Mouse (Mus musculus) heart, postnatal 36 days (tissue): ENCODE results near the gene H2-D1. TPM values are rescaled to one million over a fixed set of nuclear protein-coding genes. Genes with fewer than 3 reads are reported as not detected.
A peak's percentile ranks its signal among the peaks of the same experiment; 100 is the strongest.
"Not testable (repeated sequence)": the region's sequence is repeated elsewhere in the genome, so short reads cannot be mapped to it uniquely, and the experiment has no call there.

Source experiments
- DNase-seq, 2 experiments: peaks; one replicate each; pipeline ENCODE4 v3.0.0; 2021 to 2022
- intact Hi-C: fragments of 180-260 bp; cut with DNase I; formaldehyde crosslinking; loops from one replicate; pipeline ENCODE4 v1.15.1; 2025
- total RNA-seq, 2 experiments: library from RNA; stranded (reverse); gene quantifications; 2 replicates each; pipeline ENCODE4 v1.2.3; 2021

The H2-D1 gene
- total RNA-seq, result 100 to 1,000 TPM in 1 of 2 experiments, 10 to 100 TPM in 1; 87.6 to 133 TPM

DNA sequence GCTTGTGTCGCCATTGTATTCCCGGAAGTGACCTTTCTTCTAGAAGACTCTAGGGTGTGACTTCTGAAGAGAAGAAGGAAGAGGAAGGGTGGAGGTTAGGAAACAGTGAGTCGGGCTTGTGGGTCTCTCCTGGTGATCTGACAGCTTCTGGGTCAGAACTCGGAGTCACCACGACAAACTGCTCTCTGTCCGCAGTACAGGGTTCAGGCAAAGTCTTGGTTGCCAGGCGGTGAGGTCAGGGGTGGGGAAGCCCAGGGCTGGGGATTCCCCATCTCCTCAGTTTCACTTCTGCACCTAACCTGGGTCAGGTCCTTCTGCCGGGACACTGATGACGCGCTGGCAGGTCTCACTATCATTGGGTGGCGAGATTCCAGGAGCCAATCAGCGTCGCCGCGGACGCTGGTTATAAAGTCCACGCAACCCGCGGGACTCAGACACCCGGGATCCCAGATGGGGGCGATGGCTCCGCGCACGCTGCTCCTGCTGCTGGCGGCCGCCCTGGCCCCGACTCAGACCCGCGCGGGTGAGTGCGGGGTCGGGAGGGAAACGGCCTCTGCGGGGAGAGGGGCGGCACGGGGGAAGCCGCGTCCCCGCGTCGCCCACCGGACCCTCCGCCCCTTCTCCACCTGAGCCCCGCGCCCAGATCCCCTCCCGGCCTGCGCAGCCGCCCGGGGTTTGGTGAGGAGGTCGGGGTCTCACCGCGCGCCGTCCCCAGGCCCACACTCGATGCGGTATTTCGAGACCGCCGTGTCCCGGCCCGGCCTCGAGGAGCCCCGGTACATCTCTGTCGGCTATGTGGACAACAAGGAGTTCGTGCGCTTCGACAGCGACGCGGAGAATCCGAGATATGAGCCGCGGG, at the start of gene H2-D1:
TSS of gene H2-D1 (plus strand) at position 67 of the 859 bp plus-strand sequence.
- intact Hi-C loops, result no loop called here
- DNase-seq, result peak; percentile 100

- no peak for DNase-seq
- intact Hi-C loops, result no loop called here
Observed at GRCm38 (mm10) chr17:35213071-35213470, 49.5 kb upstream of the H2-D1 start.

GRCm38 (mm10) chr17:35218516-35219193, 43.9 kb upstream of the H2-D1 start:
- DNase-seq, result peak; percentile 46 to 49
- intact Hi-C loops, result no loop called here

DNA sequence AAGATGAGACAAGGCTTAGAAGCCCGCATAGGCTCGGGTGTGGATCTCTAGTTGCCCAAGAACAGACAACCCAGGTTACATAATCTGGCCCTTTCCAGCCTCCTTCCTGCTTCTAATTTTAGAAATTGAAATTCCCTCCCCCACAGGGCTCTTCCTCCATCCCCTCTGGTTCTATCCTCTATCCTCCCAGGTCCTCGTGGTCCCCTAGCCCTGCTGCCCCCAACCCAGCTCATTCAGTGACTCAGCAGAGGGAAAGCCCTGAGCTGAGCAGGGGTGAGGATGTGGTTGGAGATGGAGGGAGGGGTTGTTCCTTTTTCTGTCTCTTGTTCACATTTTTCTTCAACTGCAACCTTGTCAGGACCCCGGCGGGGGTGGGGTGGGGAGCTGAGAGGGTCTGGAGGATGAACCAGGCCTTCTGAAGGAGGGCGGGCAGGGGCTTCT, 42.9 kb upstream of the H2-D1 start:
- intact Hi-C loops, result loop anchor here (2.0 kb wide), 1 partner anchor 19 kb away; no protein-coding TSS in a partner anchor
- DNase-seq, result peak in 1 of 2 experiments; percentile 52

DNA sequence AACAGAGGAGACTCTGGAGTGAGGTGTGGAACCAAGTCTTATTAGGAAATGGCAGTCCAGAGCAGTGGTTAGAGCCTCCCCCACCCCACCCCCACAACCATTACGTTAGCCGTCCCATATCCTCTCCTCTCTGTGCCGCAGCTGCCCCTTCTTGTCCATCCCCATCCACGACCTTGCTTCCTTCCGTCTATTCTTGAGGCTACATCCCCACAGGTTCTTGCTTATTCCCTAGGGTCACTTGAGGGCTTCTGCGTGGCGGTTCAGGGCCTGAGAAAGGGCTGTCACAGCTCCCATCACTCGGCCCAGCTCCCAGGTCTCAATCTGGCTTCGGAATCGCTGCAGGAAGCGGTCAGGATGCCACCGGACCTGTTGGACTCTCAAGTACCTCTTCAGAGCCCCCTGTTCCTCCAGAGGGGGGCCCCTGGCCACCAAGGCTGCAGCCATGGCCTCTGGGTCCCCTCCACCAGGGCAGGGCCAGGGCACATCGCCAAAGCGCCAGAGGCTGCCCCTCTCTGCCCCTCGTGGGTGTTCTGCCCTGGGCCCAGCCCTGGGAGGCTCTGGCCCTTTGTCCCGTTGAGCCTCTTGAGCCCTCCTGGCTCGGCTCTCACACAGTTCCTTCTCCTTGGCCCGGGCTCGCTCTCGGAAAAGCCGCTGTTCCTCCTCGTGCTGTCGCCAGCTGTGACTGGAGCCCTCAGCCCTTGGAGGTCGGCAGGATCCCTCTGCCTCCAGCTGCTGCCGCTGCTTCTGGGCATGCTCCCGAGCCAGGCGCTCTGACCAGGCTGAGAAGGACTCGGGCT, 42.2 kb upstream of the H2-D1 start, which contains the start of gene Gm16181:
TSS of gene Gm16181 (plus strand) at position 679 of the 797 bp plus-strand sequence.
- DNase-seq, result peak; percentile 59 to 66
- intact Hi-C loops, result loop anchor here (2.0 kb wide), 1 partner anchor 20 kb away; no protein-coding TSS in a partner anchor

- intact Hi-C loops, result no loop called here
- DNase-seq, result no peak
Observed at GRCm38 (mm10) chr17:35222299-35222698, 40.2 kb upstream of the H2-D1 start.

GRCm38 (mm10) chr17:35224641-35225040, 37.9 kb upstream of the H2-D1 start:
- DNase-seq, result no peak
- intact Hi-C loops, result no loop called here

DNA sequence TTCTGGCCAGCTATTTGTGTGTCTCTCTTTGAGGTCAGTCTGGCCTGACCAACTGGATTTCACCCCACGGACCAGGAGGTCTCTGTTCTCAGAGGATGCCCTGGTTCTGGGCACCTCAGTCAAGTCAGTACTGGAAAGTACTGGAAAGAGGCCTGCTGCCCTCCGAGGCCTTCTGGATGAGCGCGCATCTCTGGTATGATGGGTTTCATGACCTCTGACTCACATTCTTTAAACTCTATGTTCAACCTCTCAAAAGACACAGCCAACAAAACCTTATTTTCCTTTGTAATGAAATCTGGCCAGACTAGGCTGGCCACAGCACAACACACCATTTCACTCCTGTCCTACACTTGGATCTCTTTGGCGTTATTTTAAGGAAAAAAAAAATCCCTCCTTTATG, 37.1 kb upstream of the H2-D1 start:
- DNase-seq, result no peak
- intact Hi-C loops, result no loop called here

- no peak for DNase-seq
- intact Hi-C loops, result no loop called here
Observed at GRCm38 (mm10) chr17:35226561-35227046, 35.9 kb upstream of the H2-D1 start.

- intact Hi-C loops, result no loop called here
- no peak for DNase-seq
Observed at GRCm38 (mm10) chr17:35231022-35231421, 31.5 kb upstream of the H2-D1 start.

DNA sequence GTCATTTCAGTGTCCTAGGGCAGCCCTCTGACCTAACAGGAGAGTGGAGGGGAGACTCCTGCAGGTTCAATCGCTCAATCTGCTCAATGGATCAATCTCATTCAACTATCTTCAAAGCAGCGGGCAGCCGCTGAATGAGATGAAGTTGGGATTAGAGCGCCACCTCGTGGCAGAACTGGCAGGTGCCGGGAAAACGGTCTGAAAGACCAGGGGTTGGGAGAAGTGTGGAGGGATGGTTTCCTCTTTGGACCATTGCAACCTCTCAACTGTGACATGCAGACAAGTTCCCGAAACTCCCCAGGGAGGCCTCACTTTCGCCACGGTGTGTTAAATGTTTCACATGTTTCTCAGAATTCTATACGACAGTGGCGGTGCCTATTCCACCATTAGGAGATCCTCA, 30.5 kb upstream of the H2-D1 start:
- intact Hi-C loops, result loop anchor here (1.0 kb wide), 1 partner anchor 54 kb away; no protein-coding TSS in a partner anchor
- peak; percentile 88 to 93 for DNase-seq

DNA sequence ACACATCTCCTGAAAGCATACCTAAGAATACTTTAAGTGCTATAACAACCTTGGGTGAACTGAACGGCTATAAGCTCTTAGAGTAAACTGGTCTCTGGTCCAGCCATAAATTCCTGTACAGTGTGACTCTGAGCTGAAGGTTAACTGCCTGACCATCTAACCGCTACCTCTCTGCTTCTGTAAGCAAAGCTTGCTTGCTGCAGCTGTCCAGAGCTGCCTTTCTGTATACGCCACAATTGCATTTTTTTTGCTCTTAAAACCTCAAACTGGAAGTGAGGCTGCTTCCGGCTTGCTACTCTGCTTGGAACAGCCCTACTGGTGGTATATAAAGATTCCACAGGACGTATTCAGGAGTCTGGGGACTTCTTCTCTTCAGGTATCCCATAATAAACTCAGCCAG, 29.9 kb upstream of the H2-D1 start:
- DNase-seq, result no peak
- intact Hi-C loops, result loop anchor here (1.0 kb wide), 1 partner anchor 54 kb away; no protein-coding TSS in a partner anchor

DNA sequence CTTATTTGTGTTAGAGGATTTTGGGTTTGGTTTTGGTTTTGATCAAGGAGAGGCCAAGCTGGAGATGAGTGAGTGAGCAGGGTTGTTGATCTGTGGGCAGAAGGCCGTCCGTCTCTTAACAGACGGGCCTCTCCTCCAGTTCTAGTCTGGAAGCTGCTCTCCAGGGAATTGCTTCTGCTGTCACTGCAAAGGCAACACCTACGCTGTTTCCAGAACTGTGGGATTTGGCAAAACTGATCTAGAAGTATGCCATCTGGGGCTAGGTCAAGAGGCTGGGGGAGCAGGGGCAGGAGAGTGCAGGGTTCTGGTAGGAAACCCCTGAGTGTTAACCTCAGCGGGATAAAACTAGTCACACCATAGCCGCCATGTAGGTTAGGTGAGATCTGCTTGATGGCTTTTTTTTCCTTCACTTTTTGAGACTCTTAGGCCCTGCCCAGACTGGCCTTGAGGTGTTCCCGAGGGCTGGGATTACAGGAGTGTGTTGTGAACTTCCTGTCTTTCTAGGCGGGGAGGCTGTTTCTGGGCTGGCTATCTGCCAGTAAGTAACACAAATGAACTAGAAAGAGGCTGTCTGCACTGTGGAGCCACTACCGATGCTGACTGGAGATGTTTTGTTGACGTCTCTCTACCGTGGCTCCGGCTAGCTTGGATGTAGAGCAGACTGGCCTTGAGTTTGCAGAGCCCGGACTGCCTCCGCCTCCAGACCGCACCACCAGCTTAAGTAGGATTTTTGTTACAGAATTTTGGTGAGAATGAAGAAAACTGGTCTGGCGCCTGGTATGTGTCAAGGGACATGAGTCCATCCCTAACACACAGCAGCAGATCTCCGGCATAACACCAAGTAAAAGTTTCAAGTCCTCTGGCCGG, 29.2 kb upstream of the H2-D1 start, which contains the start of gene Atp6v1g2:
TSS of gene Atp6v1g2 (plus strand) at position 547 of the 867 bp plus-strand sequence.
- intact Hi-C loops, result no loop called here
- no peak for DNase-seq

DNA sequence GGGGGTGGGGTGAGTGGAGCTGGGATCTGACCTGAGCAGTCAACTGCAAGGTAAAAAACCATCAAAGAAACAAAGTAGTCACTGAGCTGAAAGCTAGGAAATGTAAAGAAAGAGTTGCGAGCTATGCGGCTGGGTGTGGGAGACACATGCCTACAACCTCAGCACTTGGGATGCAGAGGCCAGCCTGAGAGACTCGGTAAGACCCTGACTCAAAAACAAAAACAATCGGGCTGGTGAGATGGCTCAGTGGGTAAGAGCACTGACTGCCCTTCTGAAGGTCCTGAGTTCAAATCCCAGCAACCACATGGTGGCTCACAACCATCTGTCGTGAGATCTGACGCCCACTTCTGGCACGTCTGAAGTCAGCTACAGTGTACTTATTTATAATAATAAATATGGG, 28.4 kb upstream of the H2-D1 start:
- DNase-seq, intact Hi-C loops: not testable (repeated sequence)

- peak; percentile 54 to 66 for DNase-seq
- intact Hi-C loops, result loop anchor here (5.0 kb wide), 1 partner anchor 233 kb away; the partner anchor contains the start of gene Vars
Observed at GRCm38 (mm10) chr17:35234903-35235302, 27.6 kb upstream of the H2-D1 start.

- DNase-seq, result peak; percentile 85 to 88
- intact Hi-C loops, result loop anchor here (2.0 to 5.0 kb wide), 3 partner anchors 67 to 234 kb away; partner anchors contain the start of gene Vars
Observed at GRCm38 (mm10) chr17:35235614-35236389, 26.7 kb upstream of the H2-D1 start, which contains the start of gene Nfkbil1. TSS of gene Nfkbil1 (minus strand) at chr17:35235792.

DNA sequence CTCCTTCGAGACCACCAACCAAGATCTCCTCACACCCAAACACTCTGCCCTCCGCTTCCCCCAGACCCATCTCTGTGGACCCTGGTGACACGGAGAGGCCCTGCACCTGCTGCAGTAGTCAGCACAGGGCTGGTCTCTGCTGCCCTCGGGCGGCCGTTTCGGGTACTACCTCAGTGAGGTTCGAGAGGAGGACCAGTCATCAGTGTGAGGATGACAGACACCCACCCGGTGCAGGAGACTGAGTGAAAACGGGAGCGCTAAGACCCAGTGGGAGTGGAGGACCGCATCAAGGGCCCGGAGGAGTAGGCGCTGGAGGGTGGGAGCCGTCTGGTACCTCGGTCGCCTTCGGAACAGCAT, 26.2 kb upstream of the H2-D1 start:
- intact Hi-C loops, result loop anchor here (2.0 to 5.0 kb wide), 3 partner anchors 68 to 234 kb away; partner anchors contain the start of gene Vars
- DNase-seq, result peak; percentile 98 to 100

GRCm38 (mm10) chr17:35236996-35237395, 25.5 kb upstream of the H2-D1 start:
- intact Hi-C loops, result loop anchor here (2.0 to 5.0 kb wide), 3 partner anchors 68 to 235 kb away; partner anchors contain the start of gene Vars

More at GRCm38 (mm10) chr17:35236996-35237395, 25.5 kb upstream of the H2-D1 start:
- DNase-seq, result no peak
